Mouse (Mus musculus) kidney, postnatal 14 days (tissue): ENCODE measurements around the gene Nit2.

Experiments used
- DNase-seq: peaks from one replicate; pipeline ENCODE4 v3.0.0; 2022; ENCODE audit warnings: mixed read lengths

Nit2 gene

DNA sequence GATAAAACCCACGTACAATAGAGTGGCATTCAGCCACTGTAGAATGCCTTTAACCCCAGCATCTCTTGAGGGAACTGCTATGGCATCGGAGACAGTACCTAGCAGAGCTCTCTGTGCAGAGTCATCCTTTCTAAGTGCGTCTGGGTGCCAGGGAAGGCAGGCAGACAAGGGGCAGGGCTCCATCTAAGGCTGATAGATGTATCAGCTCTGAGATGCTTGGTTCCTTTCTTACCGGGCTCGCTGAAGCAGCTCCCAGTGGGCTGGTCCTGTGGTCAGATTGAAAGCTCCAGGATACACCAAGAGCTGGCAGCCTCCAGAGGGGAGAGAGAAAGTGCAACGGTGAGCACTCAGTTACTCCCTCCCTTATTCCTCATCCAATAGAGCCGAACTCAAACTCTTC lies 7.3 kb downstream of the Nit2 start:
- no peak for DNase-seq

DNA sequence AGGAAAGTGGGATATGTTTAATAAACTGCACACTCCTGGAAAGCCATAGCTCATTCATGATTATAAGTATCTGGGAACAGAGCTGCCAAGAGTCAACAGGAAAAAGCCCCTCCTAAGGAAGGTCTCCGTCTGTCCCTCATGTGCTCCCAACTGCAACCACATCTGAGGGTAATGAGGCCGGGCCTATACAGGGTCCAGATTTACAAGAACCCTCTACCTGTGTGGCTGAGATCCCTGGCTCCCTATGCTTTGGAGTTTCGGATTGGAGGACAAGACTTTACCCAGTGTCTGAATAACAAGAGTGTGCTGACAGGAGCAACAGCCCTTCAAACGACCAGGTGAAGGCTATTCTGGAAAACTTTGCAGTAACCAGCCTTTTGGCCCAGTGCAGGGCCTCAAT lies 9.4 kb downstream of the Nit2 start:
- DNase-seq = no peak

DNA sequence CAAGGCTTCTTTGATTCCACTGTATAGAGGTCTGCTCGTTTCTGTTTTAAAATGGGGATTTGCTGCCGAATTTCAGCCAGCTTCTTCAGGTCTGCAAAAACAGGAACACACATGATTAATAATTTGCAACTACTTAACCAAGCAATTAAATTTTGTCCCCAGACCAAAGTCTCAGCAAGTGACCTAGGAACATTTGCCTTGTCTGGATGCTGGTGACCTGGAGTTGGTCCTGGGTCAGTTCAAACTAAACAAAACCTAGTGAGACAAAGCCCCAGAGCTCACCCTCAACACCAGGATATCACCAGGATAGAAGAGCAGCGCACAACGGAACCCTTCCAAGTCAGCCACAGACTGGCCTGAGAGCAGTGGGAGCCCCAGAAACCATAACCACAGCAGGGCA lies 10.1 kb downstream of the Nit2 start:
- peak; percentile 31 for DNase-seq

DNA sequence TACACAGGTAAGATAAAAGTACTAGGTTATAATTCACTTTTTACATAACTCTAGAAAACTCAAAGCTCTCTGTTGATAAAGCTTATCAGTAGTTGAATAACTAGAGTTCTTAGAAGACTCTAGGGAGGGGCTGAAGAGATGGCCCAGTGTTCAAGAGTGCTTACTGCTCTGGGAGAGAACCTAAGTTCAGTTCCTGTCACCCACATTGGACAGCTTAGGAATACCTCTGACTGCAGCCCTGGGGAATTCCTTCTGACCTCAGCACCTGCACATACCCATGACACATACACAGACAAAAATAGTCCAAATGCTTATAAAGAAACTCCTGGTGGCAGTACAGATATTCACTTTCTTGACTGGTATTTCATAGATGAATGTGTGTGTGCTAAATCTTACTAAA lies 11.2 kb downstream of the Nit2 start:
- no peak for DNase-seq

DNA sequence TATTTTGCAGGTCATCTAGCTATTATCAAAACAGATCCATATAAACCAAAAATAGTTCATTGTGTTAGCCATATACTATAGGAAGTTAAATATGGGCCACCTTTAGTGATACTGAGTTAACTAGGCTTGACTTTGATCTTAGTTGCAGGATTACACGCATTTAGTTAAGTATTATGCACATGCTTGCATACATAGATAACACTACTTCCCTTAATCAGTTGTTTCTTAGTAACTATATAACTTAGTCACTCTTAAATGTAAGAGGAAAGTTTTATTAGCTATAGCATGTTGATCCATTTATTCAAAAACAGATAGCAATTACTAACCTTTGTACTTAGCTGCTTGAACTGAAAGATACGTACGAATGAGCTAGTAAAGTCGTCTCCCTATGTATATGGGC lies 15.7 kb downstream of the Nit2 start:
- DNase-seq = no peak

DNA sequence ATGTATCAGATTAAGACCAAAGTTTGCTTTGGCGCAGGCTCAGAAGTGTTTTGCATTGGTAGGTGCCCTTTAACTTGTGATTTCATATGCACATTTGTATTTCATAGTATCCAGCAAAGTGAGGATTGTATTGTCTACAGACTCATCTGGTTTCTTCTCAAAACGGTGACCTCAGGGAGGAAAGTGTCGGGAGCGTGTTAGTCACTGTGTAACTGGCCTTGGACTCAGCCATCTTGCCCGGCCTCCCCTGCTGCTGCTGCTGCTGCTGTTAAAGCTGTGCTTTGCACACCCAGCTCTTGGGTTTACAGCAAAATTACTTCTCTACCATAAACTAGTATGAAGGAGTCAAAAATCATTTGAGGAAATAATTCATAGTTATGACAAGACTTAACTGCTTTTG lies 22.4 kb downstream of the Nit2 start:
- DNase-seq = no peak

DNA sequence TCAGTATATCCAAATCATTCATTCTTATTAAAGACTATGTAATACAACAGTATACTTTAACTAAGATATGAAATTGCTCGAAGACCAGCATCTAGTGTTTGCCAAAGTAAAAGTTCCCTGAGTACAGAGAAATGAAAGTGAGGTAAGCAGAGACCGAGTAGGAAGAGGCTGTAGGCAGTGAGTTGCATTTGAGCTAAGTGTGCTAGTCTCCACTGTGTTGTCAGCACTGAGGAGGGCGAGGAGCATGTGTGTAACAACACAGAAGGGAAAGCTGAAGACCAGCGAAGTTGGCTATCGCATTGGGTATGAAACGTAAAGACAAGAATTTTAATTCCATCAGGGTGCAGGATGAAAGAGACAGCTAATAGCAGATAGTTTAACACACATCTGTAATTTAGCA lies 33.5 kb downstream of the Nit2 start:
- no peak for DNase-seq

DNA sequence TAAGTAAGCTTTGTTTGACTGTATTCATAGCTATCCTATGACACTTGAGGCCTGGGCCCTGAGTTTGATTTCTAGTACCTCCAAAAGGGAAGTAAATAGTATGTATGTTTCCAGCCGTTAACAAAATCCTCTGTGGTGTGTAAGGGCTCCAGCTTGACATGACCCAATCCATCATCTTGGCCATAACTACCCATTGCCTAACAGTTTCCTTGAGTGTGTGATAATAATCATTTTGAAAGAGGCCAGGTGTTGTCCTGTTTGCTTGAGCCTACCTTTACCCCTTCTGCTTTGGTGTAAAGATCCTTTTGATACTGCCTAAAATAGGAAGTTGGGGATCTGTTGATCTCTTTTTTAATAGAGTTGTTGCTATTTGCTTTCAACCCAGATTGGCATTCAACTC lies 34.8 kb downstream of the Nit2 start:
- no peak for DNase-seq

DNA sequence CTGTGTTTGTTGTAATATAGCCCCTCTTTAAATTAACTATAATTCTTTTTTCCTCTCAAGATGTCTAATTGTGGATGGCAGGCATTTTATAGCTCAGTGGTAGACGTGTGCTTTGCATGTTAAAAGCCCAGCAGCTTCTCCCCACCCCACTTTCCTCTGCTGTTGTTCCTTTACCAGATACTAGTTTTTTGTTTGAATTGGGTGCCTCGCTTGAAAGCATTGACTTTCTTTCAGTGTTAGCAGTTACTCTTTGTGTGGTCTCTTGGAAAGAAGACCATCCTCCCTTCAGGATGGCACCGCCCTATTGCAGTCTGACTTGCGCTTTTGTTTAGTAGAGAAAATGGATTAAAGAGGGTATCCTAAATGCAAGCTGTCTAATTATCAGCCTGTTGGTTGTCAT lies 35.6 kb downstream of the Nit2 start:
- DNase-seq = no peak

DNA sequence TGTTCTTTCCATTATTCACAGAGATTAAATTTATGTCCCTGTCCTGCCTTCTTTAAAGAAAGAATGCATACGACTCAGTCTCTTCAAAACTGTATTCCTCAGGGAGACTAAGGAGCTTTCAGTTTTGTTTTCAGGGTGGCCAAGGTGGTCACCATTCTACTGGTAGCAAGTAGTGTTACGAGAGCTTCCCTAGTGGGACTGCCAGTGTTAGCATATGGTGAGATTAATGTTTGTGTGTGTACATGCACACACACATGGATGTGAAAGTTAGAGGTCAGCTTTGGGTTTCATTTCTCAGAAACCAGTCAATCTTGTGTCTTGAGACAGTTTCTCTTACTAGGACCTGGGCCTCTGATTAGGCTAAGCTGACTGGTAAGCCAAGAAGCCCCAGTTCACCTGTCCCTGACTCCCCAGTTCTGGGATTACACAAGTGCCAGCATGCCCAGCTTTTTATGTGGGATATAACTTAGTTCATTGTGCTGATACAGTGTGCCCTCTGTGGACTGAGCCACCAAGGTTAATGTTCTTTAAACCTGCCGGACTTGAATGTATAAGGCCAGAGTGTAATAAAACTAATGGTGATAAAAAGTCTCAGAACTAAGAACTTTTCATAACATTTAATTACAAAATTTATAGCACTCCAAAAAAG lies 36.3 kb downstream of the Nit2 start:
- no peak for DNase-seq

DNA sequence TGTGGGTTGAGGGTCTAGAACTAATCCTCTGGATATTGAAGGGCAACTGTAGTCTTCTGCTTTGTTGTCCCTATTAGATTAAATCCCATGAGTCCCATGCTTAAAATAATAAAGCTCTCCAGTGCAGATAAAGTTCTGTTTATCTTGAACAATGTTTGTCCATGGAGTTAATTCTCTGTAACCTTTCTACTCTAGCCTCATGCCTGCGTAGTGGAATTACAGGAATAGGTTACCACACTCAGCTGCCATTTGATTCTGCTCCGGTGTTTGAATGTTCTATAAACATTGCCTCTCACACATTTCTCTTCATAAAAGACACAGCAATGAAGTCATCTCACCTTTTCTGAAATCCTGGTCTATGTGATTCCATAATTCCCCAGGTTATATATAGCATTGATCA lies 39.3 kb downstream of the Nit2 start:
- no peak for DNase-seq

DNA sequence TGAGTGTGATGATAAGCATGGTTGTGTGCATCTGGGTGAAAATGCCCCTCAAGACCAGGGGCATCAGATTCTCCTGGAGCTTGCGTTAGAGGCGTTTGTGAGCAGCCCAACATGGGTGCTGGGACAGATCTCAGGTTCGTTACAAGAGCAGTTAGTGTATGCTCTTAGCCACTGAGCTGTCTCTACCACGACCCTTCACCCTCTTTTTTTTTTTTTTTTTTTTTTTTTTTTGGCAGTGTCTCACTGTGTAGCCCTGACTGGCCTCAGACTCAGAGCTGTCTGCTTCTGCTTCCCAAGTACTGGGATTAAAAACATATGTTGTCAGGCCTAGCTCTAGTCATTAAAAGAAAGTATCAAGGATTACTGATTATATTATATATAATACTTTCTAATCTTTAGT lies 40.9 kb downstream of the Nit2 start:
- no peak for DNase-seq

DNA sequence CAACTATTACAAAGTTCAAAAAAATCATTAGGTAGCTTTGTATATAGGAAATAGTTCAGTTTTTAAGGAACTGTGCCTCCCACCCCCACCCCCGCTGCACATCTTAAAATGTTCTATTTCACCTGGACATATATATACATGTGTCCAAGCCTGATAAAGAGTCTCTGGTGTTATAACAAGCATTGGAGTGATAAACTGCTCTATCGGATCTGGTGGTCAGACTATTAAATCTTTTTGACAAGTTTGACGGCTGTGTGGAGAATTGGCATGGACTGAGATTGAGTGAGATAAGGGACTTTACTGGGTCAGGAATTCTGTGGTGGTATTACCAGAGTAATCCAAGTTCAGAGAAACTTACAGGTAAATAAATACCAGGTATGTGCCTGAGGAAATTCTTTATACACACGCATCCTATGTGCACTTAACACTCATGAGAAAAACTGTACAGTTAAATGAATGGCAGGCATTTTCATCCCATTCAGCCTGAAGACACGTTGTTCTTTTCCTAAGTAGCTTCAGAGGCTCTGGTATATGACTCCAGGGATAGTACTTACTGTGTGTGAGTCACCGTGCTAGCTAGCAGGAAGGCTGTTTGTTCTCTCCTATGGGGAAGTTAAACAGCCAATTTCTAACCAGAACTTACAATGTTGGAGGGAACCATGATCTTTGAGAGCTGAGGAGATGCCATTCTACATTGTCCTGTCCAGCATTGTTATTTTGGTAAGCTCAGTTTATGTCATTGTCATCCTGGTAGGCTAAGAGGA lies 44.3 kb downstream of the Nit2 start:
- no peak for DNase-seq

DNA sequence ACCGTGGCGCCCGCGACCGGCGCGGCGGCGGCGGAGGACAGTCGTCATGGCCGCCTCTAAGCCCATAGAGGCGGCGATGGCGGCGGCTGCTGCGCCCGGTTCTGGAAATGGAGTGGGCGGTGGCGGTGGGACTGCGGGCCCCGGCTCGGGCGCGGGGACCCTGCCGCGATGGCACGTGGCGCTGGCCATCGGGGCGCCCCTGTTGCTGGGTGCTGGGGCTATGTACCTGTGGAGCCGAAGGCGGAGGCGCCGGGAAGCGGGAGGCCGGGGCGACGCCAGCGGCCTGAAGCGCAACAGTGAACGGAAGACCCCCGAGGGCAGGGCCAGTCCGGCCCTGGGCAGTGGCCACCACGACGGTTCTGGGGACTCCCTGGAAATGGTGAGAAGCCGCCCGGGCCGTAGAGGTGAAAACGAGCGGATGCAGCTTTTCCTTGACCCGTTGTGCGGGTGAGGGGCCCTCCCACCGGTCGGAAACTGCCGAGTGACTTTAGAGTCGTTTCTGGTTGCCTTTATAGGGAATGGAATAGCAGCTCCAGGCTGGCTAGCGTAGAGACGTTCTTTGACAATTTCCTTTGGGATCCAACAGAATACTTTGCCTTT lies 45.2 kb downstream of the Nit2 start:
- no peak for DNase-seq

DNA sequence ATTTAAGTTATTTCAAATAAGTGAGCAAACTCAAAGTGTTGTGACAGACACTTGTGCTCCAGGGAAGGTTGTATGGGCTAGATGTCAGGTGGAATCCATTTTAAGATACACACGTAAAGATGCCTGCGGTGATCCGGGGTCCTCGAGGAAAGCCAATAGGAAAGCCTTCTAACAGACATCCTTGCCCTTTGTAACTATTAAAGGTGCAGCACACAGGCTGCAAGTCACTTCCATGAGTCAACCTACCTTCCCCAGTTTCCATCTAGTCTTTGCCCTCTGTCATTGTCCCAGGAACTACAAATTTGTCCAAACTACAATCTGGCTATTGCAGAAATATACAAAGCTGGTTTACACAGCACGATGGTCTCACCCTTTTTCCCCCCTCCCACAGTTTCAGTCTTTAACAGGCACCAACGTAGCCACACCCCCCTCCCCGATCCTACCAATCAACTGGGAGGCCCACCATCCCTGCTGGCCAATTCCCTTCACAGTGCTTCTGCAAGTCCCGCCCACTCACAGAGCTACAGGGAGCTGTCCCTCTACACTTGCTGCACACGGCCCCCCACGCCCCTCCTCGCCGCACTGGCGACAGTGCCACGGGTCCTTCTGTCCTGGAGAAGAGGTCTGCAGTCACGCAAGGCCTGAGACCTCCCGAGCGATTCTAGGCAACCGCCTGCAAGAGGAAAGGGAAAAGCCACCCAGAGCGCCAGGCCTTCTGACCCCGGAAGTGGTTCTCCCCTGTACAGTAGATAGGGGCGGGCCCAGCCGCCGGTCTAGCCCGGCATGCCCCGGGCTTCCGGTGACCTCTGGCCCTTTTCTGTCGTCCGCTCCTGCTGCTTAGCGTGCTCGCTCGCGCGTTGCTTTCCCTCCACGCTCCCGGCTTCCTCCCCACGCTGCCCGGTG lies 46.0 kb downstream of the Nit2 start, which contains the start of gene Tomm70a:
Gene Tomm70a, plus strand, starts transcription at position 791 of the 903 bp plus-strand sequence.
- DNase-seq = peak; percentile 95

DNA sequence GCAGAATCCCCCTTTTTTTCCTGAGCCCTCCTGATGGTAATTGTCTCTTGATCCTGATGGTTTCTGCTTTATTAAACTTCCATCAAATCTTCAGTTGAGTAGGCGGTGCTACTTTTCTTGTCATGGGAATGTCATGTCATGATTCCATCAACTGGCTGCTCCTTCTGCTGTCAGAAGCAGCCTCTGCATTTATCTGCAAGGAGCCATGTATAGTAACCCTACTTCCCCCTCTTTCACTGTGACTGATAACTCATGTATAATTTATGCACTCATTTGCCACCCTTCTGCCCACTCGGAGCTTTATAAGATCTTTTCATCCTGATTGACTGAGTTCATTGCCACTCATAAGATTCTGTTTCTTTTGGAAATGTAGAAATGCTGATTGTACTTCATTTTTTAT lies 49.6 kb downstream of the Nit2 start:
- no peak for DNase-seq

DNA sequence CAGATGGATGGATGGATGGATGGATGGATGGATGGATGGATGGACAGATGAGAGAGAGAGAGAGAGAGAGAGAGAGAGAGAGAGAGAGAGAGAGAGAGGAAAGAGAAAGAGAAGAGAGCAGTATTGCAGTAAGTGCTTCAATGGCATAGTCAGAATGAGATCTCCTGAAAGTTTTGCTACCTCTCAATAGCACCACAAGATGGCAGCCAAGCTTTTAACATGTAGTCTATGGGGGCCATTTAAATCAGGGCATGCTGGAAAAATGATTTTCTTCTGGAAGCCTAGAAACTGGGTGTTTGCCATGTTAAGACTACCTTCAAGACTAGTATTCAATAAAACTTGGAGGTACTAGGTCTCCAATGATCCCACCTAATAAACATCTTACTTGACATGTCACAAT lies 51.1 kb downstream of the Nit2 start:
- no peak for DNase-seq
